Mouse (Mus musculus) ES-E14 (cell line): ENCODE measurements around the gene Capzb. TPM values are rescaled to one million over a fixed set of nuclear protein-coding genes. Genes with fewer than 3 reads are reported as not detected.

ENCODE experiments used
- DNase-seq: peaks from one replicate; pipeline ENCODE4 v3.0.0-alpha.2; 2013; ENCODE audit warnings: low read depth, low spot score
- H3K27ac ChIP-seq: 2 replicates; pipeline ENCODE4 v1.5.1; 2012; ENCODE audit warnings: low read depth, mild to moderate bottlenecking, low read length, moderate library complexity, mixed read lengths; ENCODE audit not compliant: poor library complexity, insufficient read depth, severe bottlenecking
- H3K36me3 ChIP-seq: 2 replicates; pipeline ENCODE4 v1.6.1; 2012; ENCODE audit warnings: mild to moderate bottlenecking, low read length, moderate library complexity, mixed read lengths; ENCODE audit not compliant: control insufficient read depth, poor library complexity, insufficient read depth, severe bottlenecking
- H3K4me1 ChIP-seq, 2 experiments: fragments of 150-350 bp in 1 of 2; sonication (generic) in 1 of 2; 2 replicates each; pipeline ENCODE4 v1.6.1; 2012; ENCODE audit warnings: low read length in 2 of 2, mild to moderate bottlenecking in 1 of 2, mixed read lengths in 1 of 2; ENCODE audit not compliant: control insufficient read depth in 2 of 2, insufficient read depth in 2 of 2, poor library complexity in 1 of 2
- H3K4me3 ChIP-seq, 2 experiments: fragments of 150-350 bp in 1 of 2; sonication (generic) in 1 of 2; 2 replicates each; pipeline ENCODE4 v1.5.1; 2012; ENCODE audit warnings: low read length in 2 of 2, low read depth in 1 of 2, mild to moderate bottlenecking in 1 of 2, mixed read lengths in 1 of 2; ENCODE audit not compliant: insufficient read depth in 1 of 2, poor library complexity in 1 of 2, severe bottlenecking in 1 of 2
- H3K9ac ChIP-seq: 2 replicates; pipeline ENCODE4 v1.6.1; 2012; ENCODE audit warnings: low read depth, mild to moderate bottlenecking, low read length, mixed read lengths; ENCODE audit not compliant: poor library complexity, insufficient read depth, severe bottlenecking
- H3K9me3 ChIP-seq: fragments of 150-350 bp; sonication (generic); 2 replicates; pipeline ENCODE4 v1.6.1; 2012; ENCODE audit warnings: low read depth, mild to moderate bottlenecking, low read length; ENCODE audit not compliant: control insufficient read depth, insufficient read depth
- CHD2 ChIP-seq: IDR thresholded peaks from 2 replicates; pipeline ENCODE4 v1.6.1; 2014; ENCODE audit warnings: mild to moderate bottlenecking, low read depth, low read length, inconsistent platforms
- HCFC1 ChIP-seq: IDR thresholded peaks from 2 replicates; pipeline ENCODE4 v1.6.1; 2012; ENCODE audit warnings: low read length, inconsistent platforms, borderline replicate concordance; ENCODE audit not compliant: insufficient read depth
- MAFK ChIP-seq: IDR thresholded peaks from 2 replicates; pipeline ENCODE4 v1.6.1; 2014; ENCODE audit warnings: mild to moderate bottlenecking, low read depth, low read length, inconsistent platforms; ENCODE audit not compliant: insufficient read depth
- ZC3H11A ChIP-seq: IDR thresholded peaks from 2 replicates; pipeline ENCODE4 v1.6.1; 2012; ENCODE audit warnings: low read depth, mild to moderate bottlenecking, inconsistent platforms, low read length, borderline replicate concordance
- ZNF384 ChIP-seq: IDR thresholded peaks from 2 replicates; pipeline ENCODE4 v1.6.1; 2012; ENCODE audit warnings: low read depth, low read length, inconsistent platforms
- in situ Hi-C, 2 experiments: fragments of 600-800 bp; cut with MboI; formaldehyde crosslinking; loops; one replicate each; pipeline ENCODE4 v1.15.1; 2025; ENCODE audit warnings: low sequenced_read_pairs in 2 of 2, inconsistent platforms in 1 of 2; ENCODE audit not compliant: unreplicated experiment in 2 of 2
- total RNA-seq: library from RNA; depleted of rRNA; stranded (reverse); fragments of 300-350 nt; gene quantifications from 2 replicates; pipeline ENCODE4 v1.2.3, GENCODE M21; 2012

The Capzb gene
- total RNA-seq, 1 experiment, result 111 TPM

GRCm38 (mm10) chr4:139200946-139201345, 8.2 kb downstream of the Capzb start:
- H3K27ac ChIP-seq, result no peak overlapping the region
- H3K9ac ChIP-seq, result no peak overlapping the region
- in situ Hi-C loops, result no loop called here
- peaks cover 10% of the 10 kb centered on the region for H3K36me3 ChIP-seq
- no peak for DNase-seq
- H3K4me1 ChIP-seq, result peaks cover 11 to 20% of the 10 kb centered on the region in 2 experiments
- no peak overlapping the region for H3K4me3 ChIP-seq
- TF ChIP-seq ZNF384 (no peak), ZC3H11A (no peak), CHD2 (no peak), HCFC1 (no peak), MAFK (no peak)
- H3K9me3 ChIP-seq, result no peaks in the 10 kb centered on the region

GRCm38 (mm10) chr4:139202556-139202955, 9.9 kb downstream of the Capzb start:
- no peak overlapping the region for H3K9ac ChIP-seq
- H3K27ac ChIP-seq, result no peak overlapping the region
- peaks cover 3 to 14% of the 10 kb centered on the region in 2 experiments; a peak in 3 of 4 replicates for H3K4me1 ChIP-seq
- peaks cover 13% of the 10 kb centered on the region for H3K36me3 ChIP-seq
- in situ Hi-C loops, result no loop called here
- no peak overlapping the region for H3K4me3 ChIP-seq
- TF ChIP-seq ZC3H11A, result no peak
- no peak for TF ChIP-seq MAFK
- no peak for TF ChIP-seq CHD2
- TF ChIP-seq ZNF384, result no peak
- TF ChIP-seq HCFC1, result no peak
- DNase-seq, result no peak
- no peaks in the 10 kb centered on the region for H3K9me3 ChIP-seq

- Histone ChIP-seq H3K4me3 (no peak overlapping the region), H3K9me3 (no peaks in the 10 kb centered on the region), H3K27ac (no peak overlapping the region), H3K9ac (no peak overlapping the region), H3K4me1 (peaks cover 0 to 7% of the 10 kb centered on the region in 2 experiments; a peak in 3 of 4 replicates), H3K36me3 (peaks cover 15% of the 10 kb centered on the region)
- in situ Hi-C loops, result no loop called here
- no peak for DNase-seq
- TF ChIP-seq ZNF384 (no peak), HCFC1 (no peak), MAFK (no peak), CHD2 (no peak), ZC3H11A (no peak)
Observed at GRCm38 (mm10) chr4:139203381-139203780, 10.7 kb downstream of the Capzb start.

GRCm38 (mm10) chr4:139205842-139206241, 13.1 kb downstream of the Capzb start:
- Histone ChIP-seq H3K9me3 (no peaks in the 10 kb centered on the region), H3K4me1 (peaks cover 0 to 19% of the 10 kb centered on the region in 2 experiments; a peak in 2 of 4 replicates), H3K9ac (no peak overlapping the region), H3K36me3 (peaks cover 10% of the 10 kb centered on the region; the same call in 1 of the 2 replicates), H3K27ac (no peak overlapping the region), H3K4me3 (no peak overlapping the region)
- in situ Hi-C loops, result no loop called here
- TF ChIP-seq ZNF384 (no peak), ZC3H11A (no peak), CHD2 (no peak), HCFC1 (no peak), MAFK (no peak)
- DNase-seq, result peak; percentile 60
